Mouse (Mus musculus) splenic B cell, adult 2 months (primary cell): ENCODE results near the gene Olfr1076.
"Not testable (repeated sequence)": the region's sequence is repeated elsewhere in the genome, so short reads cannot be mapped to it uniquely, and the experiment has no call there.

Experiments
- DNase-seq: peaks from one replicate; pipeline ENCODE4 v3.0.0-alpha.2; 2011; ENCODE audit warnings: low read depth, low spot score
- H3K27me3 ChIP-seq: 2 replicates; pipeline ENCODE4 v1.6.1; 2012; ENCODE audit warnings: mild to moderate bottlenecking, low read length, moderate library complexity, mixed read lengths; ENCODE audit not compliant: control insufficient read depth, poor library complexity, insufficient read depth, severe bottlenecking
- H3K36me3 ChIP-seq: 2 replicates; pipeline ENCODE4 v1.6.1; 2012; ENCODE audit warnings: mild to moderate bottlenecking, low read length, moderate library complexity, mixed read lengths; ENCODE audit not compliant: control insufficient read depth, poor library complexity, insufficient read depth, severe bottlenecking

The Olfr1076 gene

DNA sequence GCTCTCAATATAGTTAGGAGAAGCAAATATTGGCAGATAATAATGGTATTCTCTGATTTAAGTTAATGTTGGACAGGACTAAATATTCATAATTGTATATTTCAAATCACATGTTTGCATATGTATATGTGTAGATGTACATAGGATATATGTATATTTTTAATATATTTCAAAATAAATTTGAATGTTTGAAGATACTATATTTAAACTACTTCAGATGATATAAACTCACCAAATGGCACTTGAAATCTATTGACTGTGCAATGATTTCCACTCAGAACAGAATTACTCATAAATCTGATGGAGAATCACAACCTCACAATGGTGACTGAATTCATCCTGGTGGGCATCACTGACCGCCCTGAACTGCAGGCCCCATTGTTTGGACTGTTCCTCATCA is at the start of gene Olfr1076:
Gene Olfr1076, plus strand, starts transcription at position 301 of the 400 bp plus-strand sequence.
- Histone ChIP-seq H3K27me3 (no peaks in the 10 kb centered on the region), H3K36me3 (no peaks in the 10 kb centered on the region)
- DNase-seq, result no peak

DNA sequence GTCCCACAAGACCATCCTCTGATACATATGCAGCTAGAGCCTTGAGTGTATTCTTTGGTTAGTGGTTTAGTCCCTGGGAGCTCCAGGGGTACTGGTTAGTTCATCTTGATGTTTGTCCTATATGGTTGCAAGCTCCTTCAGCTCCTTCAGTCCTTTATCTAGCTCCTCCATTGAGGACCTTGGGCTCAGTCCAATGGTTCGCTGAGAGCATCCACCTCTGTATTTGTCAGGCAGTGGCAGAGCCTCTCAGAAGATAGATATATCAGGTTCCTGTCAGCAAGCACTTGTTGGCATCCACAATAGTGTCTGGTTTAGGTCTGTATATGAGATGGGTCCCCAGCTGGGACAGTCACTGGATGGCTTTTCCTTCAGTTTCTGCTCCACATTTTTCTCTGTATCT is 47.8 kb upstream of the Olfr1076 start:
- no peaks in the 10 kb centered on the region for H3K36me3 ChIP-seq
- H3K27me3 ChIP-seq, result no peaks in the 10 kb centered on the region
- no peak for DNase-seq

DNA sequence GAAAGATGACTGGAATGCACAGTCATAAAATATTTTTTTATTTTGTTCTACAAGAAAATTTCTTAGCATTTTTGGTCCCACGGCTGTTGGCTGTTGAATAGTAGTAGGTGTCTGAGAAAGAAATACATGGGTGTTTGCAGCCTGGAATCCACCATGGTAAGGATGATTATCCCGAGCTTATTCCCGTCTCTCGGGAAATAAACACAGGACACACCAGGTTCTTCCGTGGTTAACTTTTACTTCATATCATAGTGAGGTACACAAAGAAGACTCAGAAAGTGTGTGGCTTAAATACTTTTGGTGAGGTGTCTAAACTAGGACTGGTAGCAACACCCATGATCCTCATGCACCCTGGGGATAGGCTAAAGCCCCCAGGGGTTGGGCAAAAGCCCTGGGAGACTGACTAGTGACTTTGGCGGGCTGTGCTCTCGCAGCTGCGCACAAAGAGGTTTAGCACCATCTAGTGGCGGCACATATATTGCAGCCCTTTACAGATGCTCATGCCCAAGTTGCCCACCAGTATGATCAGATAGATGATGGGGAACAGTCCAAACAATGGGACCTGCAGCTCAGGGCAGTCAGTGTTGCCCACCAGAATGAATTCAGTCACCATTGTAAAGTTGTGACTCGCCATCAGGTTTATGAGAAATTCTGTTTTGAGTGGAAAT is 43.7 kb upstream of the Olfr1076 start:
- DNase-seq, result peak; percentile 2
- H3K36me3 ChIP-seq, result no peaks in the 10 kb centered on the region
- H3K27me3 ChIP-seq, result no peaks in the 10 kb centered on the region

DNA sequence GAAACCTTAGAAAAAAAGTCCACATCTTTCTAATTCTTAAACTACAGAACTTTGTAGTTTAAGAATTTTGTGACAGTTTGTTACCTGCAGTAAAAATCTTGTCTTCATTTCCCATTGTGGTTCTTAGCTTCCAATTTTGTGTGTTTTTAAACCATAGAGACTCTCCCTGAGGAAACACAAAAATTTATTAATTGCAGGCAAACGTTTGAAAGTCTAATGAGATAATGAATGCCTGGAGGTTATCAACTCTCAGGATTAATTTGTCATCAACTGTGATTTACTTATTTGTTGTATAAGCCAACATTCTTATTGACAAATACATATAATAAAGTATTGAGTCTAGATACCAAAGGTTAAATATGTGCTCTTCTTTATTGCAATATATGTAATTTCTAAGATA is 21.0 kb upstream of the Olfr1076 start, which contains the start of gene Olfr228:
Gene Olfr228, minus strand, starts transcription at position 101 of the 400 bp plus-strand sequence.
- no peaks in the 10 kb centered on the region for H3K36me3 ChIP-seq
- H3K27me3 ChIP-seq, result no peaks in the 10 kb centered on the region
- DNase-seq, result no peak

DNA sequence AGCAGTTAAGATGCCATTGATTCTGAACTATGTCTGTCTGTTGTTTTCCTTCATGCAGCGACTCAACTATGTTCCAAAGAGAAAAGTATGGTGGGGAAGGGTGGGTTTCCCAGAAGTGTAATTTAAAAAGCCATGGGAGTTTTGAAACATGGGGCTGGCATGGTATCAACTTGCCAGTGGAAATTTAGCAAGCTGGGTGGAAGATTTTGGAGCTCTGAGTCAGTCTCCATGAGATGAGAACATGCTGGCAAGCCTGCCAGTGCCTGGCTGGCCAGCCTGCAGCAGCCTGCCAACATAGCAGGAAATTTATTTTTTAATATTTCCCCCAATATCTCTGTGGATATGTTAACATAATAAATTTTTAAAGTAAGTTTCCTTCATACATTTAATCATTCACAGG is 22.7 kb downstream of the Olfr1076 start:
- no peak for DNase-seq
- Histone ChIP-seq H3K36me3 (no peaks in the 10 kb centered on the region), H3K27me3 (no peaks in the 10 kb centered on the region)

DNA sequence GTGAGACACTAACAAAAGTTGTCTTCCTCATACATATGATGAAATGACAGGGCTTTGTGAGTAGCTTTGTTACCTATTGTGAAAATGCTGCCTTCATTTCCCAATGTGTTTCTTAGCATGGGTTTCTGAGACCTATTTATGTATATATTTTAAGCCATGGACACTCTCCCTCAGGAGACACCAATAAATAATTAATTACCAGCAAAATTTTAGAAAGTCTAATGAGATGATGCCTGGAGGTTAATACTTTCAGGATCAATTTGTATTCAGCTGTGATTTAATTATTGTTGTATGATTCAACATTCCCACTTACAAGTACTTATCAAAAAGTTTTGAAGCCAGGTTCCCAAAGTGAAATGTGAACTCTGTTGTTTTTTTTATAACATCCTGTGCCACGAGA is 34.1 kb downstream of the Olfr1076 start, which contains the start of gene Olfr1079:
Gene Olfr1079, minus strand, starts transcription at position 101 of the 400 bp plus-strand sequence.
- no peaks in the 10 kb centered on the region for H3K36me3 ChIP-seq
- no peak for DNase-seq
- H3K27me3 ChIP-seq, result no peaks in the 10 kb centered on the region

DNA sequence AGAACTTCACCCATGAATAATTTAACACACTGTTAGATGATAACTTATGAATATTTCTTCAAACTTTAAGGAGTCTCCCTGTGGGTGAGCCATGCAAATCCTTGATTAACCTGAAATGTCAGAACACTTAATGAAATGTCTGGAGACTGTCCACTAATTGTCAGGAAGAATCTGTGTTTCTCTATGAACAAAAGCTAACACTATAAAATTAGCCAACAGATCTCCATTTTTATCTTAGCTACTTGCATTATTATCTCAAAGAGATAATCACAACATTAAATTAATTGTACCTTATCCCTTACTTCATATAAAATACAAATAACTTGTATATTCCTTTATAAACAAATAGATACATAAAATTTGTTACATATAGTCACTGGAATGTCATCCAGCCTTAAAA is 49.9 kb downstream of the Olfr1076 start, which contains the start of gene Olfr1080:
Gene Olfr1080, minus strand, starts transcription at position 101 of the 400 bp plus-strand sequence.
- not testable (repeated sequence) for H3K36me3 ChIP-seq, DNase-seq, H3K27me3 ChIP-seq
